Mouse (Mus musculus) hindbrain, embryonic 16.5 days (tissue): ENCODE measurements at regions not wholly inside any gene's neighbourhood (a gene's known extent, or its start where the extent isn't known, plus 50 kb on each side); places are given as distances from the start of the nearest gene placed in this dataset.
A peak's percentile ranks its signal among the peaks of the same experiment; 100 is the strongest.
"Not testable (repeated sequence)": the region's sequence is repeated elsewhere in the genome, so short reads cannot be mapped to it uniquely, and the experiment has no call there.

Experiments used
- ATAC-seq: fragments of 200-750 bp; cut with Nextera tagmentation; 2 replicates; pipeline ENCODE4 v1.8.0; 2017; ENCODE audit warnings: moderate TSS enrichment, moderate library complexity
- H3K27ac ChIP-seq: fragments of 300-500 bp; sonication (generic); 2 replicates; pipeline ENCODE4 v1.5.1; 2014; ENCODE audit warnings: low read depth, mild to moderate bottlenecking, control low read depth, low read length, moderate library complexity
- H3K27me3 ChIP-seq: fragments of 300-500 bp; sonication (generic); replicated peaks from 2 replicates; pipeline ENCODE4 v1.6.1; 2014; ENCODE audit warnings: low read length; ENCODE audit not compliant: control insufficient read depth, insufficient read depth
- H3K36me3 ChIP-seq: fragments of 300-500 bp; sonication (generic); 2 replicates; pipeline ENCODE4 v1.6.1; 2014; ENCODE audit warnings: mild to moderate bottlenecking, low read length, moderate library complexity, mixed read lengths; ENCODE audit not compliant: control insufficient read depth, insufficient read depth
- H3K4me1 ChIP-seq: fragments of 300-500 bp; sonication (generic); 2 replicates; pipeline ENCODE4 v1.6.1; 2014; ENCODE audit warnings: low read depth, low read length; ENCODE audit not compliant: control insufficient read depth, insufficient read depth
- H3K4me2 ChIP-seq: fragments of 300-500 bp; sonication (generic); 2 replicates; pipeline ENCODE4 v1.6.1; 2014; ENCODE audit warnings: mild to moderate bottlenecking, low read length, control low read depth, moderate library complexity
- H3K4me3 ChIP-seq: fragments of 300-500 bp; sonication (generic); 2 replicates; pipeline ENCODE4 v1.5.1; 2014; ENCODE audit warnings: mild to moderate bottlenecking, low read length, control low read depth, moderate library complexity
- H3K9ac ChIP-seq: fragments of 300-500 bp; sonication (generic); 2 replicates; pipeline ENCODE4 v1.6.1; 2014; ENCODE audit warnings: low read depth, mild to moderate bottlenecking, control low read depth, low read length, moderate library complexity
- H3K9me3 ChIP-seq: fragments of 300-500 bp; sonication (generic); 2 replicates; pipeline ENCODE4 v1.6.1; 2014; ENCODE audit warnings: mild to moderate bottlenecking, low read length, moderate library complexity; ENCODE audit not compliant: control insufficient read depth
- WGBS: fragments of 180-500 bp; shearing (Covaris S2); extraction: QIAGEN DNeasy Blood & Tissue Kit; methylation state at CpG from one replicate; pipeline ENCODE4 v1.1.7; 2014; 5-methylcytosine and 5-hydroxymethylcytosine counted together

DNA sequence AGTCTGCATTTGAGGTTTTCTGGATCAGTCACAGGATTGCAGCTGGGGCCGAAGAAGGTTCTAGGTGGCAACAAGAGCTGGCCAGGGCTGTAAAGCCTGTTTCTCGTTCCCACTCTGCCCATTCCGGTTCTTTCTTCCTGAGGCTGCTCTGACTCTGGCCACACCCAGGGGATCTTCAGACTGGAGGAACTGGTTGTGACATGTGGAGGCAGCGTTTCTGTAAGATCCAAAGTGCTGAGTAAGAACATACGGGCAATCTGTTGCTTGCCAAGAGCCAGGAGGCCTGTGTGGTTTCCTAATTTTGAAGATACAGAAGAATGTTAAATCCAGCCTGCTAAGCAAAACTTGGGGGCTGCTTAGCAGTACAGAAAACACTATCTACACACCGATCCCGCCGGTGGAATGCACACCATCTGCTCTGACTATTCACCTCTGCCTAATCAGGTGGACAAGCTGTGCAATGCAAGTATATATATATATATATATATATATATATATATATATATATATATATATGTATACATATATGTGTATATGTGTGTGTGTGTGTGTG, 99.3 kb upstream of the Bmp2k start:
- Histone ChIP-seq H3K4me2 (no peak overlapping the region), H3K9ac (no peak overlapping the region), H3K4me1 (no peaks in the 10 kb centered on the region), H3K27ac (no peak overlapping the region), H3K36me3 (no peaks in the 10 kb centered on the region), H3K27me3 (no peaks in the 10 kb centered on the region), H3K9me3 (no peaks in the 10 kb centered on the region), H3K4me3 (no peak overlapping the region)
- WGBS, result 80% methylated on average over 8 of the region's 8 CpGs
- ATAC-seq, result no peak

DNA sequence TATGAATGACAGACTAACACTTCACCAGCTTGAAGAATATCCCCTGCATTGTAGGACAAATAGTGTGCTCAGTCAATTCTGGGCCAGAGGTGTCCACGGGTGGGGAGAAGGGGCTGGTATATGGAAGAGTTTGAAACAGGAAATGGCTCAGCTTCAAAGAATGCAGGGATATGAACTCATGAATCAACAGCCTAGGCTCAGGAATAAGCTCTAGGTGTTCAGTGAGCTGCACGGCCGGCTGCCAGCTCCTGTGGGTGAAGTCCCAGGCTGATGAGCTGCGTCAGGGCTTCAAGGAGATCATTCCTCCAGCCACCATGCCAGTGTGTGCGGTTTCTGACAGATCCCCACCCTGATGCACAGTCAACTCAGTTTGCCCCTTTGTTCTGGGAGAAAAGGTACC, 98.8 kb upstream of the Bmp2k start:
- H3K9ac ChIP-seq, result no peak overlapping the region
- no peak for ATAC-seq
- 81% methylated on average over 5 of the region's 5 CpGs for WGBS

DNA sequence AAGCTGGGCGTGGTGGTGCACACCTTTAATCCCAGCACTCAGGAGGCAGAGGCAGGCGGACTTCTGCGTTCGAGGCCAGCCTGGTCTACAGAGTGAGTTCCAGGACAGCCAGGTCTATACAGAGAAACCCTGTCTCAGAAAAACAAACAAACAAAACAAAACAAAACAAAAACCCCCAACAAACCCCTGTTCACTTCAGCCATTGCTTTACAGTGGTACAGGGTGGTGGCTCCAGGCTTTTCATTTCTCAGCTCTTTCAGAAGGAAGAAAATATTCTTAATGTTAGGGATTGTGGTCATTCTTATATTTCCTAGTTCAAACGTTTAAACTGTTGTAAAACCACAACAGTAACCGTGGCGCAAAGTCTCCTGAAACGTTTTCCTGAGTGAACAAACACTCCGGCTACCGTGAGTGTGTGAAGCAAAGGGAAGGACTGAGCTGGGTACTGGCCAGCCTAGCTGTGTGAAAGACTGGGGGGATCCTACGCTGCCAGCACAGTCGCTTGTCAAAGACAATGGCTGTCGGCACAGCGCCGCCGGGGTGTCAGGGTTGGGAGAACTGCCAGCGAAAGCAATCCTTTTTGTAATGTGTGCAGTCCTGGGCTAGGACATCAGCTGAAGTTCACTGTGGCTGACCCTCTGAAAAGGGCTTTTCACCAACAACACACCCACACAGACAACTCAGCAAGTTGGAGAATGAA, 91.8 kb upstream of the Bmp2k start:
- H3K4me3 ChIP-seq, result no peak overlapping the region
- peak; percentile 97 for ATAC-seq
- no peaks in the 10 kb centered on the region for H3K36me3 ChIP-seq
- H3K4me1 ChIP-seq, result 0 out of 2 replicates have a peak, but pooled peaks cover 2% of the 10 kb centered on the region
- H3K27me3 ChIP-seq, result no peaks in the 10 kb centered on the region
- H3K9me3 ChIP-seq, result no peaks in the 10 kb centered on the region
- WGBS, result 30% methylated on average over 17 of the region's 17 CpGs
- H3K27ac ChIP-seq, result no peak overlapping the region
- no peak overlapping the region for H3K9ac ChIP-seq
- H3K4me2 ChIP-seq, result peak overlapping the region; percentile 39

More for the DNA sequence above, 98.8 kb upstream of the Bmp2k start:
- Histone ChIP-seq H3K4me3 (no peak overlapping the region), H3K27ac (no peak overlapping the region), H3K9me3 (no peaks in the 10 kb centered on the region), H3K27me3 (no peaks in the 10 kb centered on the region), H3K4me1 (no peaks in the 10 kb centered on the region), H3K36me3 (no peaks in the 10 kb centered on the region), H3K4me2 (no peak overlapping the region)

DNA sequence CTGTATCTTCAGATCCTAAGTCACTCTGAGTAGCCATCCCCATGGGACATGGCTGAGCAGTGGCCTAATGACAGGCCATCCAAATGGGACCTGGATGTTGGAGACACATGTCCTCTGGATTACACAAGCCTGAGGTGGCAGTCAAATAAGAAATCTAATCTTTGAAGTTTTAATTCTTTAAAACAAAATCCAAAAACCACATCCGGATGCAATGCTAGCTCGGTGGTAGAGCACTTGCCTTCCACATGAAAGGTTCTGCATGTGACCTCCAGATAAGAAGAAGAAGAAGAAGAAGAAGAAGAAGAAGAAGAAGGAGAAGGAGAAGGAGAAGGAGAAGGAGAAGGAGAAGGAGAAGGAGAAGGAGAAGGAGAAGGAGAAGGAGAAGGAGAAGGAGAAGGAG, 89.1 kb upstream of the Bmp2k start:
- WGBS, result 90% methylated on average over 2 of the region's 2 CpGs

DNA sequence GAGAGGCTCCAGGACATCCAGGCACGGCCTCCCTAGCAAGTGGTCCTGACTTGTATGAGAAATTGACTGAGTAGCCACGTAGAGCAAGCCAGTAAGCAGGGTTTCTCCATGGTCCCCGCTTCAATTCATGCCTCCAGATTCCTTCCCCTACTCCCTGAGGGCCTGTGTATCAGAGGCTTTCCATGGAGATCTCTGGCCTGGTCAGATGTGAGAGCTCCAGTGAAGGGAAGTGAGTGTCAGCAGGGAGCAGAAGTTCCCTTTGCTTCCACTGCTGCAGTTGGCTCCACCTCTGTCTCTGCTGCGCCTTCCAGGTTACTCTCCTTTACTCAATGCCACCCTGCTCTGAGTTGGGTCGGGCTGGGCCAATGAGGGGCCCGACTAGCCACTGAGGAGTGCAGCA, 88.3 kb upstream of the Bmp2k start:
- ATAC-seq, result no peak
- no peaks in the 10 kb centered on the region for H3K36me3 ChIP-seq
- H3K4me1 ChIP-seq, result 0 out of 2 replicates have a peak, but pooled peaks cover 2% of the 10 kb centered on the region
- 77% methylated on average over 6 of the region's 6 CpGs for WGBS
- H3K9ac ChIP-seq, result no peak overlapping the region
- no peak overlapping the region for H3K4me3 ChIP-seq
- no peaks in the 10 kb centered on the region for H3K9me3 ChIP-seq
- H3K27me3 ChIP-seq, result no peaks in the 10 kb centered on the region
- H3K27ac ChIP-seq, result no peak overlapping the region
- H3K4me2 ChIP-seq, result no peak overlapping the region

More for the DNA sequence above, 89.1 kb upstream of the Bmp2k start:
- H3K9me3 ChIP-seq, H3K4me1 ChIP-seq, H3K9ac ChIP-seq, H3K4me3 ChIP-seq, ATAC-seq, H3K27me3 ChIP-seq, H3K27ac ChIP-seq, H3K4me2 ChIP-seq, H3K36me3 ChIP-seq: not testable (repeated sequence)

DNA sequence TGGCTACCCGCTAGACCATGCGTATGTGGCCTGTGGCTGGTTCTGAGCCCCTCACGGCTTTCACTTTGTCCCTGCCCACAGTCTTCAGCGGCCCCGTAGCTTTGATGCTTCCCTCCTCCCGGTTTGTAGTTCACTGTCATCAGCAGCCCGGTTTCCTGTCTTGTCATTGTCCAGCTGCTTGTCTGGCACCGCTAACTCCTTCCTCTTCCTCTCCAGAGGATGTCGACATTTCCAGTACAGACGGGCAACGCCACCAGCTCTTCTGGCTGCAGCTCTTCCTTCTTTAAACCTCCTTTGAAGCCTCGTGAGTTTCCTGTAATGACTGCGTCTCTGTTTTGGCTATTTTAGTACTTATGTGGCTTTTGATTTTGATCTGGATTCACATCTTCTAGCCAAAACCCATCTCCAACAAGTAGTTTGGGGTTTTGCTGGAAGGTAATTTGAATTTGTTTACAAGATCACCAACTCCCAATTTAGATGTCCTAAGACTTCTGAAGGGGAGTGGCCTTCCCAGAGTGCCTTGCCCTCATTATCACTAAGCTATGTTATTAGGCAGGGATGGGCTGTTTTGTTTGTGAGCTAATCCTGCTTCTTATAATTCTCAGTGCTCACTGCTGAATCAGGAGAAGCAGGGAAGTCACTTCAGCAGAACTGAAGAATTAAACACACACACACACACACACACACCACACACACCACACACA, 85.8 kb upstream of the Bmp2k start:
- Histone ChIP-seq H3K4me2 (peak overlapping the region; percentile 11; the same call in 1 of the 2 replicates), H3K9me3 (no peaks in the 10 kb centered on the region), H3K4me3 (no peak overlapping the region), H3K9ac (no peak overlapping the region), H3K4me1 (no peaks in the 10 kb centered on the region), H3K27ac (no peak overlapping the region), H3K27me3 (no peaks in the 10 kb centered on the region), H3K36me3 (no peaks in the 10 kb centered on the region)
- 58% methylated on average over 13 of the region's 13 CpGs for WGBS
- peak; percentile 44; the same call in 1 of the 2 replicates for ATAC-seq

DNA sequence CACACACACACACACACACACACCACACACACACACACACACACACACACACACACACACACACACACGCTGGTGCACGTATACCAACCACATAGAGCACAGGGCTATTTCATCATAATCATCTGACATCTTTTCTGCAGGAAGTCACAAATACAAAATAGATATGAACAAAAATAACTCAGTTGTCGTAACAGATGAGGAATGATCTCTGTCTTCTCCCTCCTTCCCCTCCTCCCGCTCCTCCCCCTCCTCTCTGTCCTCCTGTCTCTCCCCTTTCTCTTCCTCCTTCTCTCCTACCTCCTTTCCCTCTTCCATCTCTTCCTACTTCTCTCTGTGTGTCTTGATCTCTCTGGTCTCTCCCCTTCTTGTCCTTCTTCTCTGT, 85.2 kb upstream of the Bmp2k start:
- H3K9me3 ChIP-seq, result no peaks in the 10 kb centered on the region
- WGBS, result 86% methylated on average over 4 of the region's 4 CpGs
- no peaks in the 10 kb centered on the region for H3K27me3 ChIP-seq
- no peak for ATAC-seq
- no peaks in the 10 kb centered on the region for H3K36me3 ChIP-seq
- H3K27ac ChIP-seq, result no peak overlapping the region
- H3K4me2 ChIP-seq, result no peak overlapping the region
- H3K4me3 ChIP-seq, result no peak overlapping the region
- H3K9ac ChIP-seq, result no peak overlapping the region
- H3K4me1 ChIP-seq, result 0 out of 2 replicates have a peak, but pooled peaks cover 1% of the 10 kb centered on the region

DNA sequence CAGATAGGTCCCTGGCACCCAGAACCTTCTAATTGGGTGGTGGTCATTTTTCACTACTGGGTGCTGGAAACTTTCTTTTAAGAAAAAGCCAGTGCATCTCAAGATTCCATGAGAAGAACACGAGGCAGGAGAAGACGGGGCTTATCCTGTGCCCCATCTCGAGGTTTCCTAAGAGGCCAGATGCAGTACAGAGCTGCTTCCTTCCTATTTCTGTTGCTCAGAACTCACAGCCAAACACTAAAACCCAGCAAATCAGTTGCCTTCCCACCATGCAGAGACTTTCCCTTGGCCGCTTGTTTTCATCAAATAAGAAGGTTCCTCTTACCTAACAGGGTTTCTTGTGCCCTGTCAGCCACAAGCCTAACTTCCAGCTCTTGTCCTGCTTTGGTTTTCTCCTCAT, 84.7 kb upstream of the Bmp2k start:
- 82% methylated on average over 4 of the region's 4 CpGs for WGBS
- no peaks in the 10 kb centered on the region for H3K27me3 ChIP-seq
- H3K36me3 ChIP-seq, result no peaks in the 10 kb centered on the region
- no peak overlapping the region for H3K27ac ChIP-seq
- no peak overlapping the region for H3K4me3 ChIP-seq
- H3K9me3 ChIP-seq, result no peaks in the 10 kb centered on the region
- peaks cover 2% of the 10 kb centered on the region; the same call in 1 of the 2 replicates for H3K4me1 ChIP-seq
- H3K9ac ChIP-seq, result no peak overlapping the region
- ATAC-seq, result no peak
- H3K4me2 ChIP-seq, result no peak overlapping the region

DNA sequence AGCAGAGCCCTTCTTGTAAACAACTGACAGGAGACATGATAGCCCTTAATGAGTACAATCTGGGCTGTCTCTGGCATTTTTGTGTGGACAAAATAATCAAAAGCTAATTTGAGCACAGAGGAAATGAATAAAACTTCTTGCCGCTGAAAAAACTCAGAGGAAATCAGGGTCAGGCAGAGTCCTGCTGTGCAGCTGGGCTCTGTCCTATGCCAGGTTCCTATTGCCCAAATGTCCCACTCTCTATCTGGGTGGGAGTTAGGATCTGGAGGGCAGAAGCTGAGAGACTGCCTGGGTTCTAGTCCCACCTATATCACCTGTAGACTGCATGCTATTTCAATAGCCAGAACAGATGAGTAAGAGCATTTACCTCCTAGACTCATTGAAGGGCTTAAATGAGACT, 83.8 kb upstream of the Bmp2k start:
- H3K4me3 ChIP-seq, result no peak overlapping the region
- H3K27ac ChIP-seq, result no peak overlapping the region
- no peak for ATAC-seq
- H3K9ac ChIP-seq, result no peak overlapping the region
- H3K36me3 ChIP-seq, result no peaks in the 10 kb centered on the region
- 57% methylated on average over 1 of the region's 1 CpGs for WGBS
- no peaks in the 10 kb centered on the region for H3K9me3 ChIP-seq
- H3K4me2 ChIP-seq, result no peak overlapping the region
- H3K27me3 ChIP-seq, result no peaks in the 10 kb centered on the region
- peaks cover 2% of the 10 kb centered on the region; the same call in 1 of the 2 replicates for H3K4me1 ChIP-seq
